Mouse (Mus musculus) ovary, postnatal 36 days (tissue): ENCODE results near the gene Tpm4.

Experiments
- DNase-seq: peaks from one replicate; pipeline ENCODE4 v3.0.0; 2022; ENCODE audit warnings: low spot score, mixed read lengths

Tpm4 gene

DNA sequence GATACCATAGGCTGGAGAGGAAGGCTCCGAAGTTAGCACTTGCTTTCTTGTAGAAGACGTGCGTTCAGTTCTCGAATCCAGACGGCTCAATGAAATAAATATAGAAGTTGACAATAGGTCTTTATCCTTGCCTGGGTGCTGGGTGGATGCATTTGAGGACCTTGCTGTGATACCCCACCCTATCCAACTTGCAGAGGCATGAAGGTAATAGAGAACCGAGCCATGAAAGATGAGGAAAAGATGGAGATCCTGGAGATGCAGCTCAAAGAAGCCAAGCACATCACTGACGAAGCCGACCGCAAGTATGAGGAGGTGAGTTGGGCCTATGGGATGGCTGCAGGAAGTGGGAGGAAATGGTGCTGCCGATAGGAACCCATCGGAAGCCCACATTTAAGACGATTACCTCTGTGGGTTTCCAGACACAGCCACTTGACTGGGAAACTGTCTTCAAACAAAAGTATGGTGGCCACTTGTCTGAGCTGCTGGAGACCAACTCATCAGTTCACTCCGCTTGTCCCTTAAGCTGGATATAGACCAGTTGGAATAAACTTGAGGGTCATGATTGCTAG is 8.6 kb downstream of the Tpm4 start:
- no peak for DNase-seq

DNA sequence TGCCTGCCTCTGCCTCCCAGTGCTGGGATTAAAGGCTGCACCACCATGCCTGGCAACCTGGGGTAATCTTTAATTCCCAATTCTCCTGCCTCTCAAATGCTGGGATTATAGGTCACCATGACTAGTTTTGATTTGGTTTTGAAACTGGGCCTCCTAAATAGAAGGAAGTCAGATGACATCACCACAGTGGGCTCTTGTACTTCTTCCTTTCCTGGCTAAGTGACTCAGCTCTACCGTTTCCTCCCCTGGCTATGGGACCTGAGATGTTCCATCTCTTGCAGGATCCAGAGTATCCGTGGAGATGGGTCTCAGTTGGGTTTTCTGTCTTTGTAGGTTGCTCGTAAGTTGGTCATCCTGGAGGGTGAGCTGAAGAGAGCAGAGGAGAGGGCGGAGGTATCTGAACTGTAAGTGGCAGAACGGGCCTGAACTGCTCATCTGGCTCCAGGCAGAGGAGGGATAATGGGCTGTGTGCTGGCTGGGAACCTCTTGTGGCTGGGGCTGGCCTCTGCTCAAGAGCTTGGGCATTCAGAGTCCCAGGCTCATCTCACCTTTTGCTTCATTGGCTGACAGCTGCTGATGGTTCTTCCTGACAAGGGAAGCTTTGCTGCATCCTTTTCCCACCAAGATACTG is 9.7 kb downstream of the Tpm4 start:
- DNase-seq = no peak

DNA sequence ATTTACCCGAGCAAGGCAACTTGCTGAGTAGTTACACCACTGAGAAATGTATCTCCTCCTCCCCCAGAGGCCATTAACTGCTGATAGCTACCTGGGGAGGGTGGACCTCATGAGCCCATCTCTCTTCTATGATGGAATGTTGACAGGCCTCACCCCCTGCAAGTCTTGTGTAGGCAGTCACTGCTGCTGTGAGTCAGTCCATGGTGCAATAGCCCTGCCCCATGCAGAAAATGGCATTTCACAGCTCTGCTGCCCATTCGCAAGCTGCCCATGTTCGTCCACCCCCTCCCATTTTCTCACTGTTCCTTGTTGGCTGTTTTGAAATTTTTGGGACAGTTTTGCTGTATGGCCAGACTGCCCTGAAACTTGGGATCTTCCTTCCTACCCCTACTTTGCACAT is 10.7 kb downstream of the Tpm4 start:
- no peak for DNase-seq

DNA sequence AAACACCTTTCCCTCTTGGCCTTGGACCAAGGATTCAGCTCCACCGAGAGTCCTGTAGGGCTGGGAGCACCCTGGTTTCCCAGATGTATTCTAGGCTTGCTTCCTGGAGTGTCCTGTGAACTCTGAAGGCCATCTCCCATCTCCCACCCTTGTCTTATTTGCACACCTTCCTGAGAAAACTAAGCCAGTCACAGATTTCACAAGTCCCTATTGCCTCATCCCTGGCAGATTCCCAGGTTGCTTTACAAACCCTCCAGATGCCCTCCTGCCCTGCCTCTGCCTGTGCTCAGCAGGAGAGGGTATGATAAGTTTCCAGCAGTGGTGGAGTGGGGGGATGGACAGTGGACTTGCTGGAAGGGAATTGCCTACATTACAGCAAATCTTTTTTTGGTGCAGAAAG is 11.3 kb downstream of the Tpm4 start:
- DNase-seq = no peak

DNA sequence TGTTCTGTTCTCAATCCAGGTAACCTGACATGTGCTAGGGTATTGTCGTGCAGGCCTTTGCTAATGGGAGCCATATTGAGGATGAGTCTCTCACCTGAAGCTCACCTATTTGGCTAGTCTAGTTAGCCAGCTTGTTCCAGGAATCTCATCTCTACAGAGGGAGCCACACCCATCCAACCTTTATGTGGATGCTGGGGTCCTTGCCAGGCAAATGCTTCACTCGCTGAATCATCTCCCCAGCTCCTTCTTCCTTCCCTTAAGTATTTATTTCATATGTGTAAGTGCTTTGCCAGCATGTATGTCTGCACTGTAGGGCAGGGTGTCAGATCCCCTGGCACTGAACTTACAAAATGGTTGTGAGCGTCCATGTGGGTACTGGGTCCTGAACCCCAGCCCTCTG is 11.8 kb downstream of the Tpm4 start:
- no peak for DNase-seq

DNA sequence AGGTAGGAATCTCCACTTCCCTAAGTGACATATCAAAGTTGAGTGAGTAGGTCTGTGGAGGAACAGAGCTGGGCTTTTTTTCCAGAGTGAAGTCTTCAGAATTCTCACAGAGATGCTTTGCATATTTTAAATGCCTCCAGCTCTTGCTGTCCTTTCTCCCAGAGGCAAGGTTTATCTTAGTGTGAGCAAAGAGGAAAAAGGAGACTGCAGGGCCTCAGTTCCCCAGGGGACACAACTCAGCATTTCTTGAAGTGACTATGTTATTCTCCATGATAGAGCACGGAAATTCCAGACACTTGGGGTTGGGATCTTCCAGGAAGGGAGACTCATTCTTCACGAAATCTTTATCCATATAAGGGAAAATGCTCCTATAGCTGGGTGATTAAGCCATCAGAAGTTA is 12.5 kb downstream of the Tpm4 start:
- no peak for DNase-seq

DNA sequence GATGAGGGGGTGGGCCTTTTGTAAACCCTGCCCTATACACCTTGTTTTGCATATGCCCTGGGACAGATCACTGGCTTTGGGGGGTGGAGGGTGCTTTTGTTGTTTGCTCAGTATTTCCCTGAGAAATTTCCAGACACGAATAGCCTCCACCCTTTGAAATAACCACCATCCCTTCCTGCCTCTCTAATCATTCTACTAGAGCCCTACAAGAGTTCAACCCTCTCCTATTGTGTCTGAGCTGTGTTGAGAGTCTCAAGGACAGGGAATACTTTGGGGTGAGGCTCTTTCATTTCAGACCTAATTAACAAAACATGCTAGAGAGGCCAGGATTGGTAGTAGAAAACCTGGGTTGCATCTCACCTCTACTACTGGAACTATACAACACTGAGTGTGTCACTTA is 14.3 kb downstream of the Tpm4 start:
- DNase-seq = no peak

DNA sequence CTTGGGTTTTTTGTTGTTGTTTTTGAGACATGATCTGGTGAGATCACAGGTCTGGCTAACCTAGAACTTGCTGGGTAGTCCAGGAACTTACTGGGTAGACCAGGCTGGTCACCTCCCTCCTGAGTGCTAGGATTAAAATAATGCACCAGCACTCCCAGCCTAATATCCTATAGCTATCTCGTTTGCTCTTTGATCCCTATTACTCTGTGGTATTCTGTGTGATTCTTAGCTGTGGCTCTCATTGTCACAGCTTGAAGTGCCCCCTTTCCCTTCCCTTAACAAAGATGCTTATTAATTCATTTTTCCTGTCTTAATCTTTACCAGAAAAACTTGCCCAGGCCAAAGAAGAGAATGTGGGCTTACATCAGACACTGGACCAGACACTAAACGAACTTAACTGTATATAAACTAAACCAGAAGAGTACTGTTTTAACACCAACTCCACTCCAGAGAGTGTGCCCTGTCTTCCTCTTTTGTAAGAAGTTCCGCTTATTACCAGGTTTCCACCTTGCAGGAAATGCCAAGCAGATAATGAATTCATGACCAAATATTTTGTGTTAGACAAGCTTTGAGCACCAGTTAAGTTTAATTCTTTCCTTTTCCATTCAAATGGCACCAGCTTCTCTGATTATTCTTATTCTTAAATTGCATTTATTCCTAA is 16.8 kb downstream of the Tpm4 start:
- no peak for DNase-seq

DNA sequence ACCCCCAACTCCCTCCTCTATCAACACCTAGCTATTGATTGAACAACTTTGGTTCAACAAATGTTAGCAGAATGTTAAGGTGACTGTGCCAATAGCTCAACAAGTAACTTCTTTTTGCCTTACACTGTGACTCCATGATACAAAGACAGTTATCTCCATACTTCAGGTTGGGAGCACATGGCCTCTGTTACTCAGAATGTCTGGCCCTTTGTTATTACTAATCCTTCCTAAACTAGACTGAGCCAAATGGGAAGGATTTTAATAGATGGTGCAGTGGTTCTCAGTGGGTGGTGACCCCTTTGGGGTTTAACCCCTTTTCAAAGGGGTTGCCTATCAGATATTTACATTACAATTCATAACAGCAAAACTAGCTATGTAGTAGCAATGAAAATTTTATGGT is 18.6 kb downstream of the Tpm4 start:
- DNase-seq = no peak

DNA sequence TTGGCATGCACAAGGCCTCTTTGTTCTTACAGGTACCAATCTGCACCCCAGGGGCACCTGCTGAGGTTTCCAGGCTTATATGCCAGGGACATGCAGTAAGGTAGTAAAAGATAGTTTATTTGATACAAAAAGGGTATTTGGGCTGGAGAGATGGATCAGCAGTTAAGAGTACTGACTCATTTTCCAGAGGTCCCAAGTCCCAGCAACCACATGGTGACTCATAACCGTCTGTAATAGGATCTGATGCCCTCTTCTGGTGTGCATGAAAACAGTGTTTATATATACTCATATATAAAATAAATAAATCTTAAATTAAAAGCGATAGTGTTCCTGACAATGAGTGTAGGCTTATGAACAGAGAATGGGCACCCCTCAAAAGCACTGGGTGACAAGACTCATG is 23.3 kb downstream of the Tpm4 start:
- no peak for DNase-seq

DNA sequence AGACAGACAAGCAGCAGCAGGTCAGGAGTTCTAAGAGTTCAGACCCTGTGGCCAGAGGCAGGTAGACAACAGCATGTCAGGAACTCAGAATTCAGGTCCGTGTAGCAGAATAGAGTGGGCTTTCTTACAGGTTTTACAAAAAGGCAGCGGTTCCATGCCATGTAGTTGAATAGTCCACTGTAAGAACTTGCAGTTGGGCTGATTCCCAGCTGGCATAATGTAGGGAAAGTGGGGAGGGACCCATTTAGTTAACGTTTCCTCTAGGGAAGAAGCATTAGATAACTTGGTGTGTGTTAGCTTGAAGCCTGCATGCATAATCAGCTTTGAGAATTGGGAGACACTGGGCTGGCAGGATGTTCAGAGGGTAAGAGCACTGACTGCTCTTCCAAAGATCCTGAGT is 24.0 kb downstream of the Tpm4 start:
- no peak for DNase-seq

DNA sequence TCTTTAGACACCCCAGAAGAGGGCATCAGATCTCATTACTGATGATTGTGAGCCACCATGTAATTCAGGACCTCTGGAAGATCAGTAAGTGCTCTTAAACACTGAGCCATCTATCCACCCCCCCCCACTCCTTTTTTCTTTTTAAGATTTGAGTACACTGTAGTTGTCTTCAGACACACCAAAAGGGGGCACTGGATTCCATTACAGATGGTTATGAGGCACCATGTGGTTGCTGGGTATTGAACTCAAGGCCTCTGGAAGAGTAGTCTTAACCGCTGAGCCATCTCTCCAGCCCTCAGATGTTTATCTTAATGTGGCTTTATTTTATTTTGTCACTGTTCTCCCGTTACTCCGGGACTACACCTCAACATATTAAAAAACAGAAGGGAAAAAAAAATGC is 25.2 kb downstream of the Tpm4 start:
- no peak for DNase-seq

DNA sequence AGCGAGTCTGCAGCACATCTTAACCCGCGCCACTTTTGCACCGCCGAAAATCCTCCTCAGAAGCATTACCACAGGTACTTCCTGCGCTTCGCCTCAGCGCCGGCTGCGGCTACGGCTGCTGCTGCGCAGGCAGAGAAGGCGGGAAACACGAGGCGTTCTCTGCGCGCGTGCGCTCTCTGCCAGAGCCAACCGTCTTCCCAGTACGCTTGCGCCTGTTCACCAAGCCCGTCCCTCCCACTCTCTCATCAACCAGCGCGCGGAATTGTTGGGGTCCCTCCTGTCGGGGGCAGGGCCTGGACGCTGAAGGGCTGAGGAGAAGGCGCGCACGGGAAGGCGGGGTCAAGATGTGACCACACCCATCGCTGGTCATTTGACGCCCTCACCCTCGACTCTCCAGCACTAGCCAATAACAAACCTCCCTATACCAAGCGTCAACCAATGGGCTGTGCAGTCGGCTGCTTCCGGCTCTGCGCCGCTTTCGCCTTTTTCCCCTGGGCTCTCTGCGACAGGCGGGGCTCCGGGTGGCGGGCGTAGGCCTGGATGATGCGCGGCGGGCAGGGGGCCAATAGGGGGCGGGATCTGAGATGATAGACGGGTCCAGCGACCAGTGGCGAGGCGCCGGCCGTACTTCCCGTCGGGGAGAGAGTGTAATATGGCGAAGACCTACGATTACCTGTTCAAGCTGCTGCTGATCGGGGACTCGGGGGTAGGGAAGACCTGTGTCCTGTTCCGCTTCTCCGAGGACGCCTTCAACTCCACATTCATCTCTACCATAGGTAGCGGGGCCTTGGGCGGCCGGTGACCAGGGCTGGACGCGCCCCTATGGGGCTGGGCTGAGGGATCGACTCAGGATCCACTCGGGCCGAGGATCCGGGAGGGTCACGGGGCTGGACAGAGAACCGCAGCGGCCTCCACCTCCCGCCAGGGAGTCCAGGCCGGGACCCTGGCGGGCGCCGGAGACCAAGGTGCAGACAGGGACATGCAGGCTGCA is 26.2 kb downstream of the Tpm4 start, which contains the start of gene Rab8a:
Rab8a (plus strand) TSS at position 494 of the 991 bp plus-strand sequence.
- peak; percentile 100 for DNase-seq

DNA sequence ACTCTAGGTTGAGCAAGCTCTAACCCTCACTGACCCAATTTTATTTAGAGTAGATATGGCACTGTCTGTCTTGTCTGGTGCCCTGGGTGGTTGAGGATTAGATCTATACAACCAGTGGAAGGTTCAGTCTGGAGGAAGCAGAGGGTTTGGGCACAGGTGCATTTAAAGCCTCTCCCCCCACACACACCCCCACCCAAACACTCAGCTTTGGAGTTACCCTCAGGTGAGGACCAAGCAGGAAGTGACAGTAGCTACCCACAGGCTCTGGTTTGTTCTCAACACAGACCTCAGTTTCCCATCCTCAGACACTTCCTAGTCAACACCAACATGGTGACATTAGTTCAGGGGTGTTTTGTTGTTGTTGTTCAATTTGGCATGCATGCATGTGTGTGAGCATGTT is 28.0 kb downstream of the Tpm4 start:
- no peak for DNase-seq

DNA sequence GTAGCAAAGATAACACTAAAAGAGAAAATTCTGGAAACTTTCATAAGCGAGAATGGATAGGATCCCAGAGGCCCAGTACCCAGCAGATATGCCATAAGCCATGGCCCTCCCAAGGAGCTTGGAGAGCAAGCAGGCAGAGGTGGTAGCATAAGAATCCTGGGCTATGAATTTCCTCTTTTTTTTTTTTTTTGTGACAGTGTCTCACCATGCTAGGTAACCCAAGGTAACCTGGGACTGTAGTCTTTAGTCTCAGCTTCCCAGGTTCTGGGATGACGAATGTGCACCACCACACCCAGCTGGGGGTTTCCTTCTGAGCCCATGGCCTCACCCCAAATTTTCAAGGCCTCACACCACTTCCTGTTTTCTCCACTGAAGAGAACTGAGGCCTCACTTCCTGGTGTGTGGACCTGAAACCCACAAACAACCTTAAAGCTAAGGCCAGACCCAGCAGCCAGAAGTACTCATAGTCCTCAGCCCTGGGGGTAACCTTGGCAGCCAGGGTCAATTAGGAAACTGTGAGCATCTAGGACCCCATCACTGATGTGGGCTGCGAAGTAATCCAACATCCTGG is 34.4 kb downstream of the Tpm4 start:
- DNase-seq = no peak

DNA sequence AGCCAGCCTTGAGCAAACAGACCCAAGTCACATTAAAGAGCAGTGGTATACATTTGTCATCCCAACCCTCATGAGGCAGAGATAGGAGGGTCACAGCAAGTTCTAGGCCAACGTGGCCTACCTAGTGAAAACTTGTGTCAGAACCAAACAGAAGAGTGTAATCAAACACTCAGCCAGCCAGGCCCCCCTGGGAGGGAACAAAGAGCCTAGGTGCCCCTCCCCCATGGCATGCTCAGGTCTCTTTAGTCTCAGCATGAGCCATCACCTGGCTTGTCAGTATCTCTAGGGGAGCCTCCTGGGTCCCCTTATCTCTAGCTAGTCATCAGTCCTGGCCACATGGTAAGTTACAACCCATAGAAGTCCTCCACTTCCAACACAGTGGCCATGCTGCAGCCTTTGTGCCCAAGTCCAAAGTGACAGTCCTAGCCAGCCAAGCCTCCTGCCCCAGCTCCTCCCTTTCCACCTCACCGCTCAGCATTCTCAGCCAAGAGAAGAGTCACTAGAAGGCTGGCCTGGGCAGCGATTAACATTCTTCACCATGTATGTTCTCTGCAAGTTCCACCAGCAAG is 35.0 kb downstream of the Tpm4 start:
- no peak for DNase-seq

DNA sequence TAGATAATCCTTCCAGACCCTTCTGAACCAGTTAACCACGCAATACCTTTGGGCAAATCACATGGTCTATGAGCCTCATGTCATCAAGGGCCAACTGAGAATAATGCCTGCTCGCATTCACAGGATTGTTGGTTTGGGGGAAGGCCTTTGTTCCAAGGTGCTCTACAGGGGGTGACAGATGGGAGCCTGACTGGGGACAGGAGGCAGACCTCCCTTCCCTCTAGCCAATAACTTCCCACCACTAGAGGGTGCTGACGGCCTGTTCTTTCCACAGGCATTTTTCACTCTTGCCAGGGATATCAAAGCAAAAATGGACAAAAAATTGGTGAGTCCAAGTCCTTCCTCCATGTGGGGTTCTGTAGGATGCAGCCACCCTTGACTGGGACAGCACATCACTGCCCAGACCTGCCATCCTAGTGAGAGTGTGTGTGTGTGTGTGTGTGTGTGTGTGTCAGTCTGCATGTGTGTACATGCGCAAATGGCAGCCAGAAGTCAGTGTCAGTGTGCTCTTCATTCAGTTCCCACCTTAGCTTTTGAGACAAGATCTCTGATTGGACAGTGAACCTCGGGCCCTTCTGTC is 42.7 kb downstream of the Tpm4 start:
- peak; percentile 54 for DNase-seq

DNA sequence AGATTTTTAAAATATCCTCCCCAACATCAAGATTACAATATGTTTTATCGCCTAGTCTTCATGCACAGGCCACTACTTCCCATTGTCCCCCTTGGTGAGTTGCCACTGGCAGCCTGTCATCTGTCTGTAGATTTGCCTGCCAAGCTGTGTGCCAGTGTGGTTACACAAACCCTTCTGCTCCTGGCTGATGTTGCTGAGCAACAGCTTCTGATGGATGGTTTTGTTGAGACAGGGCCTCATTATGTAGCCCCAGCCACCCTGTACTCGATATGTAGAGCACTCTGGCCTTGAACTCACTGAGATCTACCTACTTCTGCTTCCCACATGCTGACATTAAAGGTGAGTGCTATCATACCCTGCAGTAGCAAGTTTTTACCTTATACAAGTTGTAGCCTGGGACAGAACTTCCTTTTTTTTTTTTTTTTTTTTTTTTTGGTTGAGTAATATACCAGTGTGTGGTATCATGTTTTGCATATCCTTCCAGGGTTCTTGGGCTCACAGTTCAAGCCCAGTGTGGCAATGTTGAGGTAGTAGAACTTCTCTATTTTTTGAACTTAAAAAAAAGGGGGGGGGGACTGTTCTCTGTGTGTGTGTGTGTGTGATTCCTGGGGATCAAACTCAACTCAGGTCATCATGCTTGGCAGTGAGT is 48.9 kb downstream of the Tpm4 start:
- no peak for DNase-seq

DNA sequence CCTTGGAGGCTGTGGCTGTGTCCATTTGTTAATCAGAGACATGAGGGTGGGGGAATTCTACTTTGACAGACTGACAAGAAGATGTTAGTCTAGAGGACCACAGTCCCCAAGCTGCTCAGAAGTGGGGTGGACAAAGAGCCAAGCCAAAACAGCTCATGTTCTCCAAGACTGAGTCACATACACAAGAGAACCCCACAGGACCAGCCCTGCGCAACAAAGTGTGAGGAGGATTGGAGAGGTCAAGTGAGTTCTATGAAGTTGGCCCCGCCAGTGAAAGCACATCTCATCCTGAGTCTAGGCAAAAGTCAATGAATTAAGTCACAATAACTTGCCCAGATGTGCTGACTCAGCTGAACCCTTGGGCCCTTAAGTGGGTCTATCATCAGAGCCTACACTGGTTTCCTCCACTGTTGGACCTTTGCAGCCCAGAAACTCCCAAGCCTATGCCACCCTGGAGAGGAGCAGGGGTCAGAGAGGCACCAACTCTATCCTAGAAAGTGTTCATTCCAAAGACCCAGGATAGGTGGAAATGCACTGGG is 53.1 kb downstream of the Tpm4 start:
- DNase-seq = no peak

DNA sequence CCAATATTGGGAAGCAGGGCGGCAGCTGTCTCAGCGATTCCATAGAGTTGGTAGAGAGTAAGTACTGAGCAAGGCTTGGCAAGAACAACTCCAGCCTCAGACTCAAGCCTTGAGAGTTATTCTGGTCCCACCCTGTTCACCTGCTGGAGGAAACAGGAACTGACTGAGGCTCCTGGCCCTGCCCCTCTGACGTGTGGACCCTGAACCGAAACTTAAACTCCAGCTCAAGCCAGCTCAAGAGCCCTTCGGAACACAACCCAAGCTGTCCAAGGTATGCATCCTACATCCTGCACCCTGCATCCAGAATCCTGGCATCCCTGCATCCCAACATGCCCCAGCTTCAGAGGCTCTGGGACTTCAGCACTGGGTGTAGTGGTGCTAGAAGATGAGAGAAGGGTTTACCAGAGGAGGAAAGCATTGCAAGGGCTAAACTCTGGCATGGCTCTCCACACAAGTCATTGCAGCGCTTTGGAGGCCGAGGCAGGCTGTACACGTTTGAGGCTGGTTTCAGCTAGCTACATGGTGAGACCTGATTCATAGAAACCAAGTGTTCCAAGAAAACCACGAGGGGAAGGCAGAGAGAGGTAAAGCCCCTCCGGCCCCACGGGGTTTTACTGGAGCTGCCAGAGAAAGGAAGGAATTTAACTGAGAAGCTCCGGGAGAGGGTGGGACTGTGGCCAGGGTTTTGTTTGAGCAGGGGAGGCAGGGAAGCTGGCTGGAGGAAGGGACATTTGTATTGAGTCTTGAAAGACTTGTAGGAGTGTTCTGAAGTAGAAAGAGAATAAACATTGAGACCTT is 54.8 kb downstream of the Tpm4 start, which contains the start of gene Hsh2d:
Hsh2d (plus strand) TSS at position 222 of the 798 bp plus-strand sequence.
- DNase-seq = no peak
